Mouse (Mus musculus) kidney, embryonic 15.5 days (tissue): ENCODE results near the gene Fitm2. TPM values are rescaled to one million over a fixed set of nuclear protein-coding genes. Genes with fewer than 3 reads are reported as not detected.

Experiments
- ATAC-seq: fragments of 200-750 bp; cut with Nextera tagmentation; replicated peaks from 2 replicates; pipeline ENCODE4 v1.8.0; 2017; ENCODE audit warnings: moderate TSS enrichment; ENCODE audit not compliant: low FRiP score
- H3K27ac ChIP-seq: fragments of 300-500 bp; sonication (generic); 2 replicates; pipeline ENCODE4 v1.5.1; 2015; ENCODE audit warnings: mild to moderate bottlenecking, inconsistent platforms
- H3K27me3 ChIP-seq: fragments of 300-500 bp; sonication (generic); 2 replicates; pipeline ENCODE4 v1.6.1; 2015; ENCODE audit warnings: inconsistent platforms
- H3K36me3 ChIP-seq: fragments of 300-500 bp; sonication (generic); 2 replicates; pipeline ENCODE4 v1.6.1; 2015; ENCODE audit warnings: inconsistent platforms
- H3K4me1 ChIP-seq: fragments of 300-500 bp; sonication (generic); 2 replicates; pipeline ENCODE4 v1.6.1; 2015; ENCODE audit warnings: inconsistent platforms
- H3K4me2 ChIP-seq: fragments of 300-500 bp; sonication (generic); 2 replicates; pipeline ENCODE4 v1.6.1; 2015; ENCODE audit warnings: moderate library complexity, mild to moderate bottlenecking, inconsistent platforms
- H3K4me3 ChIP-seq: fragments of 300-500 bp; sonication (generic); replicated peaks from 2 replicates; pipeline ENCODE4 v1.5.1; 2015; ENCODE audit warnings: mild to moderate bottlenecking, inconsistent platforms
- H3K9ac ChIP-seq: fragments of 300-500 bp; sonication (generic); 2 replicates; pipeline ENCODE4 v1.6.1; 2015; ENCODE audit warnings: mild to moderate bottlenecking, inconsistent platforms
- H3K9me3 ChIP-seq: fragments of 300-500 bp; sonication (generic); replicated peaks from 2 replicates; pipeline ENCODE4 v1.6.1; 2016; ENCODE audit warnings: inconsistent platforms
- WGBS: fragments of 180-500 bp; shearing (Covaris S2); methylation state at CpG from one replicate; pipeline ENCODE4 v1.1.7; 2015; ENCODE audit warnings: mixed read lengths; 5-methylcytosine and 5-hydroxymethylcytosine counted together
- polyA plus RNA-seq: library from polyadenylated mRNA; unstranded; fragments of >200 nt; fragmentation: Nextera tagmentation; extraction: Ambion mirVana; gene quantifications from 2 replicates; pipeline ENCODE4 v1.2.1, GENCODE M21; 2015

Gene Fitm2
- polyA plus RNA-seq, 1 experiment from 2014 or later: 9.8 TPM

DNA sequence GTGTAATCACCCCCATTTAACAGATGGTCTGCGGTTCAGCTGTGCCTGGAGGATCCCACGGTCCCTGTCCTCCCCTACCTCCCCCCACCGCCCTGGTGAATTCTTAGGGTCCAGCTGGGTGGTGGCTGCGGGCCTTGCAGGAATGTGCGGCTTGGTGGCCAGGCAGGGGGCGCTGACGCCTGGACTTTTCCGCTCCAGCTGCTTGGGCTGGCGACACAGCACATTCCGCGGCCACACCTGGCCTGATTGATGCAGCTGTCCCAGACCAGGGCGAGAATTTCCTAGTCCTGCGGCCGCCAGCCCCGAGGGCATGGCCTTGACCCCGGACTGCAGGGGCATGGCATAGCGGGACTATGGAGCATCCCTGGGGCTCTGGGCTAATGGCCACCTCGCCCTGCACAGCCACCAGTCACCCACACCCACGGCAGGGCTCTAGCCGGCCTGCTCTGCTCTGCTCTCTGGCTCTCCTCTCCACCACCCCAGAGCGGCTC is 9.2 kb upstream of the Fitm2 start:
- H3K36me3 ChIP-seq: no peaks in the 10 kb centered on the region
- H3K4me2 ChIP-seq: peak overlapping the region; percentile 62
- H3K9me3 ChIP-seq: no peaks in the 10 kb centered on the region
- peaks cover 10% of the 10 kb centered on the region for H3K4me1 ChIP-seq
- peak; percentile 86 for ATAC-seq
- H3K27ac ChIP-seq: no peak overlapping the region
- H3K27me3 ChIP-seq: peaks cover 29% of the 10 kb centered on the region
- no peak overlapping the region for H3K9ac ChIP-seq
- peak overlapping the region; percentile 25 for H3K4me3 ChIP-seq
- 3% methylated on average over 21 of the region's 21 CpGs for WGBS

DNA sequence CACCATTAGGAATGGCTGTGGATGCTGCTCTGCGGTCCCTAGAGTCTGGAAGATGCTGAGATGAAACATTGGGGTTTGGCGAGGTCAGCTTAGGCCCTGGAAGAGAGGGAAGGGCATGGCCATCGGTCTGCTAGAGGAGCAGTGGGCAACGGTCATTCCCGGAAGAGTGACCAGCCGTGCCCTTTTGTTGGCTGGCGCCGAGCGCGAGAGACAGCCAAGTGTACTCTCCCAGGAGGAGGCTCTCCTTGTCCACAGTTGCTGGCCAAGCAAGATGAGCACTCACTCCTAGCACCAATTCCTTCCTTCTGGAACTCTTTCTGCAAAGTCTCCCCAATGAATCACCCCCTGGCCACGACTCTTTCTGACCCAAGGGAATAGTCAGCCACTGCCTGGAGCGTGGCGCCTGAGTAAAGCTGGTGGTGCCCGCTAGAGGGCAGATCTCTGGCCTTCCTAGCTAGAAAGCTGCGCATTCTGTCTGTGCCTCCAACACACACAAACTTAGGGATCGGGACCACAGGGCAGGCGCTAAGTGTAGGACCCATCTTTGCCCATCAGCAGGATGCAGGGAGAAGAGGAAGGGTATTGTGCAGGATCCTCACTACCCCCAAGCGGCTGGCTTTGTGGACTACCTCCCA is 7.9 kb upstream of the Fitm2 start:
- H3K4me2 ChIP-seq: no peak overlapping the region
- peaks cover 10% of the 10 kb centered on the region for H3K4me1 ChIP-seq
- H3K27me3 ChIP-seq: peaks cover 29% of the 10 kb centered on the region
- H3K9me3 ChIP-seq: no peaks in the 10 kb centered on the region
- no peak overlapping the region for H3K27ac ChIP-seq
- 57% methylated on average over 18 of the region's 18 CpGs for WGBS
- no peaks in the 10 kb centered on the region for H3K36me3 ChIP-seq
- H3K4me3 ChIP-seq: no peak overlapping the region
- ATAC-seq: 0 out of 2 replicates have a peak, but pooled peaks have one; percentile 23
- no peak overlapping the region for H3K9ac ChIP-seq

DNA sequence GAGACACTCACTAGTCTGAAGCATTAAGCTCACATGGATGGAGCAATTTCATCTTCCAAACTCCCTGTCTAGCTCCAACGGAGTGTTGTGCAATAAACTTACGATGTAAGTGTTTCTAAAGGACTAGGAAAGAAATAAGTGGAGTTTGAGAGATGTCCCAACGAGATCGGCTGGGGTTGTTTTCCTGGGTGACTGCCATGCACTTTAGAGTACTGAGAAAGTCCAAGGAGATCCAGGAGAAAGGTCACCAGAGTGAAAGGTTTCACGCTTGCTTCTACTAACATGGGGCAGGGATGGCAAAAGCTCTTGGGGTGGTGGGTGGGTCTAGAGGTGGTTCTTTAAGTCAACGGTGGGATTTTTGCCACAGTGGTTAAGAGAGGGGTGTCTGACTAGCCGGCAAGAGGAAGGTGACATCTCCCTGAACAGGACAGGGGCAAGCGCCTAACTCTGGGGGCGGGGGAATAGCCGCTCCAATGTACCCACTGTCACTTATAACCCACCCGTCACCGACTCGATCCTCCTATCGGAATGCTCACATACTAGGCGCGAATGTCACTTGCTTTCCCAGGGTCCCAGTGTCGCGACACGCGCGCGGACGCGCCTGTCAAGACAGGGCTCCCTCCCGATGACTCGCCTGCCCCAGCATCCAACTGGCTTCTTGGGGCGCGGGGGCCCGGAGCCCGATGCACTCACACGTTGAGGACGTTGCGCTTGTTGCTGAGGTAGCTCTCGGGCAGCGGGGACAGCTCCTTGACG is 541 bp downstream of the Fitm2 start:
- peaks cover 9% of the 10 kb centered on the region for H3K4me1 ChIP-seq
- peak overlapping the region; percentile 95 for H3K4me3 ChIP-seq
- peak overlapping the region; percentile 75 for H3K9ac ChIP-seq
- H3K27me3 ChIP-seq: no peaks in the 10 kb centered on the region
- H3K9me3 ChIP-seq: no peaks in the 10 kb centered on the region
- peaks cover 26% of the 10 kb centered on the region for H3K36me3 ChIP-seq
- 4% methylated on average over 36 of the region's 36 CpGs for WGBS
- H3K4me2 ChIP-seq: peak overlapping the region; percentile 86
- peak overlapping the region; percentile 66 for H3K27ac ChIP-seq
- peak; percentile 83 for ATAC-seq

GRCm38 (mm10) chr2:163471136-163471535 is 1.3 kb downstream of the Fitm2 start:
- H3K9me3 ChIP-seq: no peaks in the 10 kb centered on the region
- no peaks in the 10 kb centered on the region for H3K27me3 ChIP-seq
- H3K36me3 ChIP-seq: peaks cover 26% of the 10 kb centered on the region
- H3K9ac ChIP-seq: no peak overlapping the region
- 82% methylated on average over 3 of the region's 3 CpGs for WGBS
- peak overlapping the region; percentile 86 for H3K4me2 ChIP-seq
- H3K4me1 ChIP-seq: peaks cover 9% of the 10 kb centered on the region
- H3K4me3 ChIP-seq: peak overlapping the region; percentile 95
- no peak overlapping the region for H3K27ac ChIP-seq
- ATAC-seq: no peak

- Histone ChIP-seq H3K4me2 (no peak overlapping the region), H3K27me3 (no peaks in the 10 kb centered on the region), H3K36me3 (peaks cover 26% of the 10 kb centered on the region), H3K27ac (no peak overlapping the region), H3K4me1 (peaks cover 9% of the 10 kb centered on the region), H3K9me3 (no peaks in the 10 kb centered on the region), H3K9ac (no peak overlapping the region), H3K4me3 (no peak overlapping the region)
- 94% methylated on average over 15 of the region's 15 CpGs for WGBS
- ATAC-seq: no peak
Measured at GRCm38 (mm10) chr2:163469711-163470110, 2.7 kb downstream of the Fitm2 start.

GRCm38 (mm10) chr2:163468866-163469265 is 3.6 kb downstream of the Fitm2 start:
- WGBS: 96% methylated on average over 6 of the region's 6 CpGs
- peaks cover 9% of the 10 kb centered on the region for H3K4me1 ChIP-seq
- no peak overlapping the region for H3K27ac ChIP-seq
- H3K9me3 ChIP-seq: no peaks in the 10 kb centered on the region
- peaks cover 26% of the 10 kb centered on the region for H3K36me3 ChIP-seq
- no peaks in the 10 kb centered on the region for H3K27me3 ChIP-seq
- no peak for ATAC-seq
- H3K4me2 ChIP-seq: no peak overlapping the region
- no peak overlapping the region for H3K9ac ChIP-seq
- no peak overlapping the region for H3K4me3 ChIP-seq

DNA sequence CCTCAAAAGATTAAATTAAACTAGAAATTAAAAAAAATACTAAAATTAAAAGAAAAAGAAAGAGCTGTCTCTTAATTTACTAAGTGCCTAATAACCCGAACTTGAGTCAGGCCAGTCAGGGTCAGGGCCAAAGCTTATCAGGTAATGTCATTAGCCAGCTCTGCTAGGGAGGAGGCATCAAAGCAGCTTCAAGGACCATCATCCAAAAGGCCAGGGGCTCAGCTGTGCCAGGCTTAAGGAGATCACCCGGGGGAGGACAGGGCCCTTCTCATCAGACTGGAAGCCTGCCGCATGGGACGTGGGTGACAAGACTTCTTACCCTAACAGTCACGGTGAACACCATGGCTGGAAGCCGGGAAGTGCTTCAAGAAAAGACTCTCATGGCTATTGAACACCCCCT is 4.8 kb downstream of the Fitm2 start:
- H3K36me3 ChIP-seq: peaks cover 26% of the 10 kb centered on the region
- no peak overlapping the region for H3K9ac ChIP-seq
- H3K4me1 ChIP-seq: peaks cover 9% of the 10 kb centered on the region
- no peak for ATAC-seq
- H3K9me3 ChIP-seq: no peaks in the 10 kb centered on the region
- no peak overlapping the region for H3K27ac ChIP-seq
- H3K27me3 ChIP-seq: no peaks in the 10 kb centered on the region
- H3K4me2 ChIP-seq: no peak overlapping the region
- H3K4me3 ChIP-seq: no peak overlapping the region
- WGBS: 85% methylated on average over 6 of the region's 6 CpGs

GRCm38 (mm10) chr2:163466771-163467170 is 5.7 kb downstream of the Fitm2 start:
- 78% methylated on average over 8 of the region's 8 CpGs for WGBS
- Histone ChIP-seq H3K4me2 (no peak overlapping the region), H3K27me3 (no peaks in the 10 kb centered on the region), H3K9ac (no peak overlapping the region), H3K27ac (no peak overlapping the region), H3K4me1 (peaks cover 8% of the 10 kb centered on the region), H3K36me3 (peaks cover 26% of the 10 kb centered on the region), H3K9me3 (no peaks in the 10 kb centered on the region), H3K4me3 (no peak overlapping the region)
- ATAC-seq: no peak

DNA sequence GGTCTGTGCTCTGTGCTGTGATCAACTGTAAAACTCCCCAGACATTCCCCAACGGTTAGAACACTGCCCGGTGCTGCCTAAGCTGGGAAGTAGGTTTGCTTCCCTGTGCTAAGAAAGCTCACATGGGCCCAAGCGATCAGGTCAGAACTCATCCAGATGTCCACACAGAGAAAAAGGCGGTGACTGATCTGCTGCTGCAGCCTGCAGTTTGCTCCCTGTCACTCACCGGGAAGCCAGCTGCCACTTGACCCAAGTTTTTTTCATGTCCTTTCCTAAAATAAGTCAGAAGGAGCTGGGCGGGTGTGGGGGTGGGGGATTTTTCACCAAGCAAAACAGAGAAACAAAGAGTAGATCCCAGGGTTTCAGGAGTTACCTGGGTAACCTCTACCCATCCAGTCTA is 7.9 kb downstream of the Fitm2 start:
- Histone ChIP-seq H3K4me2 (no peak overlapping the region), H3K27me3 (peaks cover 3% of the 10 kb centered on the region), H3K9ac (no peak overlapping the region), H3K4me3 (no peak overlapping the region), H3K36me3 (peaks cover 23% of the 10 kb centered on the region), H3K27ac (no peak overlapping the region), H3K9me3 (no peaks in the 10 kb centered on the region), H3K4me1 (no peaks in the 10 kb centered on the region)
- WGBS: 65% methylated on average over 6 of the region's 6 CpGs
- ATAC-seq: no peak

GRCm38 (mm10) chr2:163463998-163464397 is 8.4 kb downstream of the Fitm2 start:
- no peak overlapping the region for H3K4me2 ChIP-seq
- WGBS: 73% methylated on average over 4 of the region's 4 CpGs
- no peaks in the 10 kb centered on the region for H3K9me3 ChIP-seq
- peaks cover 8% of the 10 kb centered on the region for H3K27me3 ChIP-seq
- H3K36me3 ChIP-seq: peaks cover 17% of the 10 kb centered on the region
- no peak overlapping the region for H3K4me3 ChIP-seq
- no peak for ATAC-seq
- no peak overlapping the region for H3K27ac ChIP-seq
- H3K9ac ChIP-seq: no peak overlapping the region
- no peaks in the 10 kb centered on the region for H3K4me1 ChIP-seq

DNA sequence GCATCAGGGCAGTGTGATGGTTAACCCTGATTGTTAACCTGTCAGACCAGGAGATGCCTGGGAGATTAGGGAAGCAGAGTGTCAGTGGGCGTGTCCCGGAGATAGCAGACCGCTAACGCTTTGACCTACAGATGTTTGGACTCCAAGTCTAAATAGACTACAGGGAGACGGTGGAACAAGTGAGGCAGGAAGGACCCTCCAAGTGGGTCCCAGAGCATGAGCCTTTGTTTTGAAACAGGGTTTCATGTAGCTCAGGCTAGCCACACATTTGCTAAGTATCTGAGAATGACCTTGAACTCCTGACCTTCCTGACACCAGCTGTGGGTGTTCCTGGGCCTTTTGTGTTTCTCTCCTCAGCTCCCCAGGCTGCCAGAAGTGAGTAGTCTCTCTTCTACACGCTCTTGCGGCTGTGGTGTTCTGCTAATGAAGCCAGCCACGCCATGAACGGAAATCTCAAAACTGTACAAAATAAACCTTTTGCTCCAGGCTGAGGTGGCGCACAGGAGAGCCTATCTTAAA is 9.1 kb downstream of the Fitm2 start:
- ATAC-seq: no peak

DNA sequence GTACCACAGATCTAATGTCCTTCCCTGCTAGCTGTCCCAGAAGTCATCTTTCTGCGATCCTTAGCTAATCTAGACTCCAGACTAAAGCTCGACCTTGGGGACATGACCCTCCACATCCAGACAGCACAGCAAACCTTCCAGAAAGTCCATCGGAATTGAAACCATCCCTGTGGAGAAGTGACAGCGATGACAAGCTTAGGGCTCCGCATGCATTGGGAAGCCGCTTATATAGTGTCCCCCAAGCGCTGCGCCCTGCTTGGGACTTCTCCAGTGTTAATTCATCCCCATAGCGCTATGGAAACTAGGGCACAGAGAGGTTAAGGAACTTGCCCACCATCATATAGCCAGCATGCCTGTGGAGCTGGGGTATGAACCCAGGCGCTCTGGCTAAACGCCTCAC is 9.6 kb downstream of the Fitm2 start:
- 75% methylated on average over 11 of the region's 11 CpGs for WGBS
- no peak overlapping the region for H3K4me2 ChIP-seq

More for the DNA sequence above, 9.1 kb downstream of the Fitm2 start:
- Histone ChIP-seq H3K9me3 (no peaks in the 10 kb centered on the region), H3K4me1 (no peaks in the 10 kb centered on the region), H3K27me3 (peaks cover 15% of the 10 kb centered on the region), H3K9ac (no peak overlapping the region), H3K27ac (no peak overlapping the region), H3K4me3 (no peak overlapping the region), H3K36me3 (peaks cover 10% of the 10 kb centered on the region), H3K4me2 (no peak overlapping the region)
- WGBS: 61% methylated on average over 10 of the region's 10 CpGs

More for the DNA sequence above, 9.6 kb downstream of the Fitm2 start:
- H3K9ac ChIP-seq: no peak overlapping the region
- H3K27ac ChIP-seq: no peak overlapping the region
- peaks cover 20% of the 10 kb centered on the region for H3K27me3 ChIP-seq
- H3K4me1 ChIP-seq: no peaks in the 10 kb centered on the region
- H3K9me3 ChIP-seq: no peaks in the 10 kb centered on the region
- no peak overlapping the region for H3K4me3 ChIP-seq
- no peak for ATAC-seq
- peaks cover 5% of the 10 kb centered on the region for H3K36me3 ChIP-seq
